Mouse (Mus musculus): ENCODE results near the gene Mpig6b.

The Mpig6b gene

GRCm38 (mm10) chr17:35058911-35059892, 6.8 kb downstream of the Mpig6b start, which contains the start of gene Ddah2:
Gene Ddah2 (plus strand): TSS chr17:35059035.
- peak; percentile 80 for DNase-seq

GRCm38 (mm10) chr17:35058316-35058715, 7.7 kb downstream of the Mpig6b start:
- no peak for DNase-seq

GRCm38 (mm10) chr17:35057090-35057489, 8.9 kb downstream of the Mpig6b start:
- DNase-seq, result no peak

DNA sequence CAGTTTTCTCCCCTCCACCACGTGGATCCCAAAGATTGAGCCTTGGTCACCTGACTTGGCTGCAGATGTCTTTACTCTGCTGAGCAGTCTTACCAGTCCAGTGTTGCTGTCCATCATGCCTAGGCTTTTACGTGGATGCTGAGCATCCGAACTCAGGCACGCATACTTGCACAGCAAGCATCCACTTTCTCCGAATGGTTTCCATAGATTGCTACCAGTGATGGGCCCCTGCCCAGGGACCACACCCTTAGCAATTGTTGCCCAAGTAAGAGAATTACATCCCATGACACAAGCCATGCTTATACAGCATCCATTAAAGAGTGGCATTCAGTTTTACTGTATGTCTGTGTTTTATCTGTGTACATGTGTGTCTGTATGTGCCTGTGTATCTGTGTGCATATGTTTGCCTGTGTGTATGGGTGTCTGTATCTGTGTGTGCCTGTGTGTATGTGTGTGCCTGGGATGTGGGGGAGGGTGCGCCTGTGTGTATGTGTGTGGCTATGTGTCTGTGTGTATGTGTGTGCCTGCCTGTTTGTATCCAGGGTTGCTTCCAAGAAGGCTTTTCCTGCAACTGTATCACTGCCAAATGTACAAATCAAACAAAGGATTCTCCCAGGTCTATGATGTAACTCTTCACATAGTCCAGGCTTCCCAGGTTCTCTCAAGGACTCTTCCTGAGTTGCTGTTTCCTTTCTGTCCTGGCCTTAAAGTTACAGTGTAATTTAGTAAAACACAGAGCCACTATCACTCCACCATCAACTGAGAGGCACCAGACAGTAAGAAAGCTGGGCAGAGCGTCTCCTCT, 10.1 kb downstream of the Mpig6b start:
- DNase-seq, result no peak

GRCm38 (mm10) chr17:35052271-35052798, 13.6 kb downstream of the Mpig6b start:
- DNase-seq, result no peak

GRCm38 (mm10) chr17:35051156-35052086, 14.6 kb downstream of the Mpig6b start:
- no peak for DNase-seq

DNA sequence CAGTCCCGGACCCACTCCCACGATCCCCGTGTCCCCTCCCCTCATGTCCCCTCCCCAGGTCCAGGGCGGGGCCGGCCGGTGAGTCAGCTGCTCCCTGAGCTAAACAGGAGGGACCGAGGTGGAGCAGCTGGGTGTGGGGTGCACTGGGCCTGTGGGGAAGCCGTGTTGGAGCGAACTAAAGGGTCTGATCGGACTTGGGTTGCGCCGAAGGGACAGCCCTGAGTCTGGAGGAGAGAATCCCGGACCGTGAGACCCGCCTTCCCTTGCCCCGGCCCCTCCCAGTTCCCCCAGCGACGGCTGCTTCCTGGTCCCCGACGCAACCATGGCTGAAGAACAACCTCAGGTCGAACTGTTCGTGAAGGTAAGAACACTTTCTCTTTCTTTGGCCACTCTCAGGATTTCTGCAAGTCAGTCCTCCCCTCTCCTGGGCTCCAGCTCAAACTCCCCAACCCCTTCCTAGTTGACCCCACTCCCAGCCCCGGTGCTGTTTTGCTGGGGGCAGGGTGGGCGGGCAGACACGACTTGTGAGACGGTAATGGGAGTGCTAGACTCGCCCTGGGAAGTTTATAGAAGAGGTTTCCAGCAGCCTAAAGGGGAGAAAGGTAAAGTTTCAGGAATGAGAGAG, 15.7 kb downstream of the Mpig6b start:
- peak; percentile 47 for DNase-seq

DNA sequence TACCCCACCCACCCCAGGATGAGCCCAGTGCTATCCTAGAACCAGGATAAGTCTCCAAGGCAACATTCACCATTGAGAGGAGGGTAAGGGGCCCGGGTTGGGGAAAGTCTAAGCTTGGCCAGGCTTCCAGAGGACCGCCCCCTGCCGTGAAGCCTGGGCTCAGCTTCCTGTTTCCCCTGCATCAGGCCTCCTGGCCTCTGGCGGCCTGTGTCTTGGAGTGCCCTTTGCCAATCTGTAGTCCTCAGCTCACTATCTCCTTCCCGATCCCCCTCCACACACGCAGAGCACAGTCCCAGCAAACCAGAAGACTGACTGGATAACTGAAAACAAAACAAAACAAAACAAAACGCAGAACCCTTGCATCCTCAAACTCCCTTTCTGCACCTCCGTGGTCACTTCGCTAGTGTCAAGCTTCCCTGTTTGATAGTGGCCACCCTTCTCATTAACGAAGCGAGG, 16.4 kb downstream of the Mpig6b start, which contains the start of gene Clic1:
Gene Clic1 (plus strand): TSS at position 406 of the 456 bp plus-strand sequence.
- DNase-seq, result no peak

- no peak for DNase-seq
These were observed 17.0 kb downstream of the Mpig6b start for GRCm38 (mm10) chr17:35048932-35049440.

- no peak for DNase-seq
These were observed 17.6 kb downstream of the Mpig6b start for GRCm38 (mm10) chr17:35048149-35048931.

- DNase-seq, result no peak
These were observed 18.3 kb downstream of the Mpig6b start for GRCm38 (mm10) chr17:35047688-35048087.

DNA sequence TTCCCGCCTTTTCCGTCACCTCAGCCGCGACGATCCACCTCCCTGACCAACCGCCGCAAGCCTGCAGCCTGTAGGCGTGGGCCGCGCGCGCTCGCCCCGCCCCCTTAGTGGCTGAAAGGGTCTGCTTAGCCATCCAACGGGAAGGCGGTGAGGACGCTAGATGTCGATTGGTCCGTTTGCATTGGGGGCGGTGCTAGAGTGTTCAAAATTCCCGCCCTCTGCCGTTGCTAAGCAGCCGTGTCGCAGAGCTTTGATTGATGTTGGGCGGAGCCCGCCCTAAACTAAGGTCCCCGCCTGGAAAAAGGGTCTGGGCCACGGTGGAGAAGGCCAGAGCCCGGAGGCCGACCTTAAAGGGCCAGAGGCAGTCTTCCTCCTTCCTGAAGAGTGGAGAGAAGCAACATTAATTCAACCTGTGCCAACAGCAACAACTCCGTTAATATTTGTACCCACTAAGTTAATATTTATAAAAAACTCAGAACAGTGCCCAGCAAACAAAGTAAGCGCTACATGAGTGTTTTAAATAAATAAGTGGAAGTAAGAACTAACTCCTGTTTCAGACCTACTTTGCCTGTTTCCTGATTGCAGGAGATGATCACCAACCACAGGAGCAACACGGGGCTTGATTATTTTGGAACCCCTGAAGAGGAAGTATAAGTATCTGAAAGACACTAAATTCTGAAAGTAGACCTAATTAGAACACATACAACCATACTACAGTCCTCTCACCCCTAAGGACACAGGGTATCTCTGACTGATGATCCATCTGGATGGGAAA, 19.1 kb downstream of the Mpig6b start, which contains the start of gene Msh5:
Gene Msh5 (minus strand): TSS at position 65 of the 775 bp plus-strand sequence.
- peak; percentile 92 for DNase-seq

GRCm38 (mm10) chr17:35045807-35046680, 19.9 kb downstream of the Mpig6b start:
- DNase-seq, result no peak

DNA sequence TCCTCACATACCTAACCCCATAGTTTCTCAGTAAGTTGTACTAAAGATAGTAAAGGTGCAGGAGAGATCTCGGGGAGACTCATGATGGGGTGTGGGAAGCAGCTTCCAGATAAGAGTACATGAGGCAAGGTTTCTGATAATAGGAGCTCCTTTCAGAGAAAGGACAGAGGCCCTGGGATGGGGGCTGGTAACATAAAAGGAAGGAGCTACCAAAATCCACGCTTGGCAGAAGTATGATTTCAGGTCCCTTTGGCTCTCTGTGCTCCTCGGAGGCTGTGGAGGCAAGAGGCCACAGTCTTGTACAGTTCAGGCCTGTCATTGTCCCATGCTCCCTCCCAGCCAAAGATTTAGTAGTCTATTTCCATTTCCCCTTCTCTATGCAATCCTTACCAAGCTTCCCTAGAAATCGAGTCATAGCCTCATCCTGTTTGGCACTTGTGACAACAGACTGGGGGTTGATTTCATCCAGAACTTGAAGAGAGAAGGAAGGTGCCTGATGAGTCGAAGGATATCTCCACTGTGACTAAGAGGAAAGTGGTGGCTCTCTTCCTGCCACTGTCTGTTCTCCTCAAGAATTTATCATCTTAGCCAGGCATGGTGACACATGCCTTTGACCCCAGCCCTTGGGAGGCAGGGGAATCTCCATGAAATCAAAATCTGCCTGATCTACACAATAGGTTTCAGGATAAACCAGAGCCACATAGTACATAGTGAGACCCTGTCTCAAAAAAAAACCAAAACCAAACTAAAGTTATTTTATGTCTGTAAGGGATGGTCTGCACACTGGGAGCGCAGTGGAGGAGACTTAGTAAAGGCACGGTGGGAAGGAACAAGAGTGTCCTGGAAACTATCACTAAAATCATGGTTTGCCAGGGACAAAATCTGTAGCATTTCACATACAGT, 20.8 kb downstream of the Mpig6b start:
- no peak for DNase-seq

DNA sequence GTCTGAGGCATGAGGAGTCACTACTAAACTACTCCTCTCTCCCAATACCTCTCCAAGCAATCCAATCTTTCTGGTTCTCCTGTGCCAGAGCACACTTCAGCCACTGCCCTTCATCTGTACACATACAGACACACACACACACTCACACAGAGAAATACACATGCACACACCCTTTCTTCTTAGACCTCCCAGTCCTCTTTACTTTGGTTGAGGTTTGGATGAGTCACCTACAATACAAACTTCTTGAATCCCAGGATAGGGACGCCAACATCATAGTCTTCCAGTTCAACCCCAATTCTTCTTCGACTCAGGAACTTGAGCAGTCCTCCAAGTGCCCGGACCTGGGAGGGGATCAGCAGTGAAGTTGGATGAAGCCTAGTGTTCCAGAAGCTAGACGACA, 22.2 kb downstream of the Mpig6b start:
- no peak for DNase-seq

- DNase-seq, result no peak
These were observed 26.7 kb downstream of the Mpig6b start for GRCm38 (mm10) chr17:35039121-35039873.

- DNase-seq, result no peak
These were observed 31.1 kb downstream of the Mpig6b start for GRCm38 (mm10) chr17:35034896-35035295.
